Mouse (Mus musculus) erythroblast, embryonic 14.5 days (primary cell): ENCODE results near the gene Trank1.

ENCODE experiments used
- GATA1 ChIP-seq: IDR thresholded peaks from 2 replicates; pipeline ENCODE4 v1.6.1; 2012; ENCODE audit warnings: low read length, inconsistent platforms, mixed read lengths
- TAL1 ChIP-seq: IDR thresholded peaks from 3 replicates; pipeline ENCODE4 v1.6.1; 2012; ENCODE audit warnings: low read length, inconsistent platforms, mixed read lengths

DNA sequence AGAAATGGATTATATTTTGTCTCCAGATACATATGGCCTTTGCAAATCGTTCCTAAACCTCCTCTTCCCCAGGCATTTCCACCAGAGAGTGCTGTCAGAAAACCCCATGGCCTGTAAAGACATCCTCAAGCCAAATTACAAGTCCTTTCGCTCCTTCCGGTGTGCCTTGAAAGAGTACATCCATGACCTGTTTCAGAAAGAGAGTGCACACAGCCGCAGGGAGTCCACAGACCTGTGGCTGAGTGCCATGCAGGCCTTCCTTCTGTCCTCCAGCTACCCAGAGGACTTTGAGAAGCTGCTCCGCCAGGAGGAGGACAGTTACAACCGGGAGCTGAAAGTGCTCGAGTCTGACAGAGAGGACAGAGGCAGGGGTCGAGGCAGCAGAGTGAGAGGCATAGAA lies 79.5 kb downstream of the Trank1 start:
- TF ChIP-seq GATA1 (no peak), TAL1 (no peak)
